Mouse (Mus musculus): ENCODE measurements around the gene Lct. TPM values are rescaled to one million over a fixed set of nuclear protein-coding genes. Genes with fewer than 3 reads are reported as not detected.

The Lct gene
- polyA plus RNA-seq, 1 experiment from 2014 or later = 0.04 TPM

GRCm38 (mm10) chr1:128235181-128235580 is 92.9 kb downstream of the Lct start:
- ATAC-seq (ENCODE audit: low FRiP score, low read depth) = no peak
- WGBS = 97% methylated on average over 4 of the region's 4 CpGs
- H3K36me3 ChIP-seq = peaks cover 58% of the 10 kb centered on the region

More at GRCm38 (mm10) chr1:128235181-128235580, 92.9 kb downstream of the Lct start:
- Histone ChIP-seq H3K4me2 (replicated peaks) (no peak overlapping the region), H3K4me1 (no peaks in the 10 kb centered on the region), H3K27me3 (replicated peaks) (no peaks in the 10 kb centered on the region), H3K9ac (no peak overlapping the region), H3K9me3 (no peaks in the 10 kb centered on the region), H3K27ac (no peak overlapping the region), H3K4me3 (no peak overlapping the region)

Other genes with a start within 250 kb of the Lct start
- 8.2 and 8.4 TPM in 2 replicates for gene Zranb3, start 225.3 kb downstream of the Lct start, polyA plus RNA-seq (2016; fragmentation: Nextera tagmentation; extraction: Ambion mirVana)
- gene R3hdm1, start 225.0 kb downstream of the Lct start, polyA plus RNA-seq (2016; fragmentation: Nextera tagmentation; extraction: Ambion mirVana) = 79.3 and 91.4 TPM in 2 replicates
- 73.6 and 80.1 TPM in 2 replicates for gene Ubxn4, start 84.4 kb downstream of the Lct start, polyA plus RNA-seq (2016; fragmentation: Nextera tagmentation; extraction: Ambion mirVana)
- 165 and 173 TPM in 2 replicates for gene Mcm6, start 31.3 kb upstream of the Lct start, polyA plus RNA-seq (2016; fragmentation: Nextera tagmentation; extraction: Ambion mirVana)
- gene Dars, start 89.0 kb upstream of the Lct start, polyA plus RNA-seq (2016; fragmentation: Nextera tagmentation; extraction: Ambion mirVana) = 179 and 185 TPM in 2 replicates

Data from neural tube, embryonic 12.5 days (tissue).